Mouse (Mus musculus) gastrocnemius, adult 8-10 months (tissue): Measurements from ENCODE around the gene Slc26a9. TPM values are rescaled to one million over a fixed set of nuclear protein-coding genes. Genes with fewer than 3 reads are reported as not detected.

ENCODE experiments used
- DNase-seq, 2 experiments: peaks; one replicate each; pipeline ENCODE4 v3.0.0; 2022; ENCODE audit warnings: low spot score in 2 of 2
- total RNA-seq, 4 experiments: library from RNA; stranded (reverse); gene quantifications; 2 replicates each; pipeline ENCODE4 v1.2.4; 2022

The Slc26a9 gene
- total RNA-seq, 4 experiments from 2014 or later = not detected

GRCm38 (mm10) chr1:131736494-131736893 lies 7.3 kb upstream of the Slc26a9 start:
- DNase-seq = no peak

DNA sequence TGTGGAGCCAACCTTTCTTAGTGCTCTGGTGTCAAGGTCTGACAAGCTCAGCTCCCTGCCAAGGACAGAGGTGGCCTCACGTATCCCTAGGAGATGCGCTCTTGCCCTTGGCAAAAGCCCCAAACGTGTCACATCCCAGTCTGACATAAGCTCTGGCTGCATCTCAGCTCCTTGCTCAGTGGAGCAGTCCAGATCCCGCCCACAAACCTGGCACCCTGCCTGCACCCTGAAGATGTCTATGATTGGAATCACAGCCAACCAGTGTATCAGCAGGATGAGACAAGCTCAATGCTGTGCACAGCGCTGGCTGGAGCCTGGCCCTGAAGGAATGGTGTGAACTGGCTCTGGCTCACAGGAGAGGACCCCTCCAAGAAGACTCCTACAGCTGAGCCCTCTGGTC lies 6.6 kb upstream of the Slc26a9 start:
- peak; percentile 64 to 74 for DNase-seq

GRCm38 (mm10) chr1:131738760-131739159 lies 5.1 kb upstream of the Slc26a9 start:
- DNase-seq = no peak

DNA sequence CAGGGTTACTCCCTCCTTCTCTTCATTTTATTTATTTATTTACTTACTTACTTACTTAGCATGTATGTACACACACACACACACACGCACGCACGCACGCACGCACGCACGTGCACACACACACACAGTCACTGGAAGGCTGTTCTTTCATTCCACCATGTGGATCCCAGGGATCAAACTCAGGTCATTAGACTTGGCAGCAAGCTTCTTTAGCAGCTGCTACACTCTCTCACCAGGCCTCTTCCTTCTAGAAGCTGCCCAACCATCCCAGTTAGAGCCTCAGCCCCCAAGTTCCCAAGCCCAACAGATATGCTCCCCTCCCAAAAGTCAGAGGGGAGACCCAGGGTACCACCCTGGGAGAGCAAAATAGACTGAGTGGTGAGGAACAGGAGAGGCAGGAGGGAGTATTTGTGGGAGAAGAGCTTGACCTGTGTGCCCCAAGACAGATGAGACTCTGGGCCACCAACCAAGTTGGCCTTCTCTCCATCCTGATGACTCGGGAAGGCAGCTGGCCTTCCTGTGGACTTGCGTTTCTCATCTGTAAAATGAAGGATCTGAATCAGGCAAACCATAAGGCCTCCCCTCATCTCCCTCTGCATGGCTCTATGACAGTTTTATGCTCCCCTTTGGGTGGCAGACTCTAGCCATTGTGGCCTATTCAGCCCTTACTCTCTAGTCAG lies 4.2 kb upstream of the Slc26a9 start:
- DNase-seq = peak; percentile 8 to 29

DNA sequence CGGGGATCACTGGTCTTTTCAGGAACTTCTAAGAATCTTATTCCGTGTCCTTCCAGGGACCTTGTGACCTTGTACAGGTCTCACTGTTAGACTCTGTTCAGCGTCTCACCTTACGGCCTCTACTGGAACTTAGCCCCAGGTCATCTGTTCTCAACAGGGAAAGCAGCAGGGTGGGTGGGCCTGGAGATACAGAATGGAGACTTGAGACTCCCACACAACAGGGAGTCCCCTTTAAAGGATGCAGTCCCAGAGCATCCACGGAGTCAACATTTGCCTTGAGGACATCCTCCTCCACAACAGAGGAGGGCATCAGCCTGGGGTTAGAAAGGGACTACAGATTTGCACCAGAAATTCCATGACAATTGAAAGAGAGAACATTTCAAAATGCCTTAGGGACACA lies 1.6 kb downstream of the Slc26a9 start:
- no peak for DNase-seq

DNA sequence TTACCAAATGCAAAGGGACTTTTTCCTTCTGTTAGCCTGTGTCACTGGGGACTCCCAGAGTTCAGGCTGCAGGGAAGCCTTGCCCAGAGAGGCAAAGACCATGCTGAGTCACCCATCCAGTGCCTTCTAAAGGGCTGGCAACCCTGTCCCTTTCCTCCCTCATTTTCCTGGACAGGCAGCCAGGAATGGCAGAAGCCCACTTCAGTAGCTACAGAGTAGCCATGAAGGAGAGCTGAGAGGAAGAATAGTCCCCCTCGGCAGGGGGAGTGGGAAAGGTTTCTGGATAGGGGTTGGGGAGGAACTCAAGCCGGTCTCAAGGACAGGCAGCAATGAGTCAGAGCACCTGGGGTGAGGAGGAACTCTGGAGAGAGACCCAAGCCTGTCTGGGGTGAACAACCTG lies 3.9 kb downstream of the Slc26a9 start:
- DNase-seq = no peak

DNA sequence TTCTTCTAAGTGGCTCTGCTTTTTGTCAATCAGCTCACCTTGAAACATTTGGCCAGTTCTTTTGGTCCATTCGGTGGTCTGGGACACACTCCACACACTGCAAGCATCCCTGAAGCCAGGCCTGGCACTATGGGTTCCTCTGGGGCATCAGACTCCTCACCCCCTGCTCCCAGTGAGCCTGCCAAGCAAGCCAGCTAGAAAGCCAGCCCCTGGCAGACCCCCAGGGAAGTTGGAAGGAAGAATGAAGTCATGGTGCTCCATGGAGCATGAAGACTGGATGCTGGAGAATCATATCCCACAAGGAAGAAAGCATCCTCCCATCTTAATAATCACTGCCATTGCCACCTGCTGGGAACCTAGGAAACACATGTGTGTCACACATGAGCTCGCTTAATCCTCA lies 4.8 kb downstream of the Slc26a9 start:
- no peak for DNase-seq

GRCm38 (mm10) chr1:131749706-131750545 lies 6.1 kb downstream of the Slc26a9 start:
- DNase-seq = no peak

DNA sequence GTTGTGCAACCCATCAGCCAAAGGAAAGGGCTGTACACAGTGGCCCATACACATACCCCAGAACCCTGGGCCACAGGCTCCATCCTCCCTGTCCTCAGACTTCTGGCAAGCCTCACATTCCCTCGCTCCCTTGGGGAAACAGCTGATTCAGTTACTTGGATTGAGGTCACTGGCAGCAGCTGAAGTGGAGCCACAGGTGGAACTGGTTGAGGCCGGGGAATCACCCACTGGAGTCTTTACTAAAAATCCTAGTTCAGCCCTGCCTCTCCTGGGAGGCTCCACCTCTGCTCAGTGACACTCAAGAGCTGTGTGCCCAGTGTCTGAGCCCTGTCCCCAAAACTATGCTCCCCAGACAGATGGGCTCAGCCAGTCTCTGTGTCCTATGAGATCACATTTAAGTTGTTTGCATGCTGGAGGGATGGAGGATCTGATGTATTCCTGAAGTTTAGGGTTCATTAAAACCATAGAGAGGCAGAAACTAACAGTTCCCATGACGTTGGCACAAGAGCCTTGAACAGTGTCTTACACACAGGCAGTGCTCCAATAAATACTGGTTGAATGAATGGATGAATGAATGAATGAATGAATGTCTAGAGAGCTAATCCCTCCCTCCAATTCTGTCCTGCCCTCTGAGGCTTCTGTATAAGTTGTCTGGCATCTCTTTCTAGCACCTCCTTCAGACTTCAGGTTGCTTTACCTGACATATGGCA lies 7.5 kb downstream of the Slc26a9 start:
- peak; percentile 27 to 54 for DNase-seq

GRCm38 (mm10) chr1:131751891-131752311 lies 8.1 kb downstream of the Slc26a9 start:
- no peak for DNase-seq

DNA sequence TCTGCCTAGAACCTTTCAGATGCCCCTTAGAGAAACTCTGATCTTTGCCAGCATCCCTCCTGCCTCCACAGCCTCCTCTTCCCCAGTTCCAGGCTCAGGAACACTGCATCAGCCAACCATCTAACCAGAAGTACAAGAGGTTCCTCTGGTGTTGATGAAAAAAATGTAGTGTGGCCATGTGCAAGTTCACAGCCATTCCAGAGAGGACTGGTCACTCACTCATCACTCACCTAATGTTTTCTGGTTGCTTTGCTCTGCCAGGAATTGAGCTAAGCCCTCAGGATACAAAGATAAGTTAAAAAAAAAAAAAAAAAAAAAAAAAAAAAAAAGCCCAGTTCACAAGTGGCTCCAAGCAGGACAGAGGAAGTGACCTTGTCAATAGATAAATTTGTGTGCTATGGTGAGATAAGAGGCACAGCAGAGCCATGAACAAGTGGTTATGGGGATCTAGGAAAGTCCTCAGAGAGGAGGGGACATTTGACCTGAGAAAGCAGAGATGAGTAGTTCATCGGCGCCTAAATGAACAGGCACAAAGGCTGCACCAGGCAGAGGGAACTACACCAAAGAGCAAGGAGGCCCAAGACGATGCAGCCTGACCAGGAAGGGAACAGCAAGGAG lies 10.5 kb downstream of the Slc26a9 start:
- DNase-seq = no peak

DNA sequence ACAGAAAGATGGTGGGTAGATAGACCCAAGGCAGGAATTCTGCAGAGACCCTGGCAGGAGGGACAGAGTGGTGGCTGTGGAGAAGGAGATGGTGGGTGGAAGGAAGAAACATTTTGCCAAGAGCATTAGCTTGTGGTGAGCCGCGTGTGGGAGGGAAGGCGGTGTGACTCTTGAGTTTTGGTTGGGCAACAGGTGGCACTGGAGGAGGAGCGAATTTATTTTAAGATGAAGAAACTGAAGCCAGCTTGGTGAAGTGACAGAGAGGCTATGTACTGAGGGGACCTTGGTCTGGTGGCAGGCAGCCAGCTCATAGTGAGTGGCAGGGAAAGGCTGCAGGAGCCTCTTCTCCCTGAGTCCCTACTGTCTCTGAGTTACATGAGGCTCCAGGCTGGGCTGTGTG lies 11.1 kb downstream of the Slc26a9 start:
- DNase-seq = peak; percentile 75 to 84

DNA sequence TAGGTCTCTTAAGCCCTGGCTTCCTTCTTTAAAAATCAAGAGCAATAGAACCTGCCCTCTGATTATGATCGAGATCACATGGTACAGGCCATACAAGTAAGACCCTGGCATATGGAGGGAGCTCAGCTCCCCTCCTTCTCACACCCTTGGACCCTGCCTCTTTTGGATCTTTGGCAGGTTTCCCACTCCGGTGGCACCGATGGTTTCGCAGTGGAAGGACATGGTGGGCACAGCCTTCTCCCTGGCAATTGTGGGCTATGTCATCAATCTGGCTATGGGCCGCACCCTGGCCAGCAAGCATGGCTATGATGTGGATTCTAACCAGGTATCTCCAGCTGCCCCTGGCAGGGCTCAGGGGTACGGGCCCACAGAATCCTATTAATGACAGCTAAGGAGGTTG lies 13.4 kb downstream of the Slc26a9 start:
- DNase-seq = no peak

DNA sequence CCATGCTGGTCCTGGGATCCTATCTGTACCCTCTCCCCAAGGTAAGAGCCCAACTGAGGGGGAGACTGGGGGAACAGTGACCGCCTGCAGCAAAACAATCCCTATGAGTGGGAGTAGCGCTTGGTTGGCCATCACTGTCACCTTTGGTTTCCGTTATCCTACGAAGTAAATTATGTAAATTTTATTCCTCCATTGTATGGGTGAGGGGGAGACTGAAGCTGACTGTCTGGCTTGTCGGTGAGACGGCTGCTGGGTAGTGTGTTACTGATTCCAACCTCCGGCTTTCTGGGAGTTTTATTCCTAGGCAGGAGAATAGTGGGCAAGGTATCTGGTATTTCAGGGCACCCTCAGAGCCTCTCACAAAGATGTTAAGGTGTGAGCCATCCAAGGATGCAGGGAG lies 15.0 kb downstream of the Slc26a9 start:
- DNase-seq = peak in 1 of 2 experiments; percentile 1

- peak in 1 of 2 experiments; percentile 1 for DNase-seq
Observed at GRCm38 (mm10) chr1:131759667-131760427, 16.0 kb downstream of the Slc26a9 start.

DNA sequence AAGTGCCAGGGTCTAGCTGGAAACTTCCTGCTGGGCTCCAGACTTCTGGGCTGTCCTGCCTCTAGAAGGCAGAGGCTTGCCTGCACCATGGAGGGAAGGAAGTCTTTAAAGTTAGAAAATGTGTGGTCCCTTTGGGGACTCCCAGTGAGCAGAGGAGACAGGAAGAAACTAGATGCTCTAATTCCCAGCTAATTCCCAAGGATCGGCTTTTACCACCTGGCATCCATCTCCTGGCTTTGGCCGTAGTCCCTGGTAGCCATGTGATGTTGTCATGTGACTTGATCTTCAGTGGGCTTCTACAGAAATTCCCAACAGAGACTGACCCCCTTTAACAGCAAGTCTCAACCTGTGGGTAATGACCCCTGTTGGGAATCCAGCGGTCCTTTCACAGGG lies 16.6 kb downstream of the Slc26a9 start:
- DNase-seq = no peak

DNA sequence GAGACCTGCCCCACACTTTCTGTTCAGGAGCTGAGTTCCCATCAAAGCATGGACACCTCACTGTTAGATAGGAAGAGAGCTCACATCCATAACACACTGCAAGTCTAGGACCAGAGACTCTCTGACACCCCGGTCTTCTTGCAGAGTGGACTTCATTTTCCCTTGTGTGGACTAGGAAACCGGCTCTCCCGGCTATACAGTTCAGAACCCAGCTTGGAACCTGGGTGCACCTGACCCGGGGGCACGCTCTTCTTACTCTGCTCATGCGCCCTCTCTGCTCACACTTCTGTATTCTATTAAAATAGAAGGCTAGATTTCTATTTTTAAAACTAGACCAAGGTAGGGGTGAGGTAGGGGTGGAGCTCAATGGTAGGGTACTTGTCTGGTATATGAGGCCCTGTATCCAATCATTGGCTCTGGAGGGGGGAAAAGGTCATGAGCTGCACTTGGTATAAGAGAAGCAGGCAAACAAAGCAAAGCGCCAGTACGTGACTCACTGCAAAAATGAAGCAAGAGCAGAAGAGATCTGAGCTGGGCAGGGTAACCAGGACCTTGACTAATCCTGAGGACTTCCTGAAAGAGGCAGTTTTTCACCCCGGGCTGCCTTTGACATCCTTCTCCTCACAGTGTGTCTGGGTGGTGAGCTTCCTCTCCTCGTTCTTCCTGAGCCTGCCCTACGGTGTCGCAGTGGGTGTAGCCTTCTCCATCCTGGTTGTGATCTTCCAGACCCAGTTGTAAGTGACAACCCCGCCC lies 17.4 kb downstream of the Slc26a9 start:
- DNase-seq = no peak

- peak in 1 of 2 experiments; percentile 1 for DNase-seq
Observed at GRCm38 (mm10) chr1:131763683-131764082, 19.9 kb downstream of the Slc26a9 start.

DNA sequence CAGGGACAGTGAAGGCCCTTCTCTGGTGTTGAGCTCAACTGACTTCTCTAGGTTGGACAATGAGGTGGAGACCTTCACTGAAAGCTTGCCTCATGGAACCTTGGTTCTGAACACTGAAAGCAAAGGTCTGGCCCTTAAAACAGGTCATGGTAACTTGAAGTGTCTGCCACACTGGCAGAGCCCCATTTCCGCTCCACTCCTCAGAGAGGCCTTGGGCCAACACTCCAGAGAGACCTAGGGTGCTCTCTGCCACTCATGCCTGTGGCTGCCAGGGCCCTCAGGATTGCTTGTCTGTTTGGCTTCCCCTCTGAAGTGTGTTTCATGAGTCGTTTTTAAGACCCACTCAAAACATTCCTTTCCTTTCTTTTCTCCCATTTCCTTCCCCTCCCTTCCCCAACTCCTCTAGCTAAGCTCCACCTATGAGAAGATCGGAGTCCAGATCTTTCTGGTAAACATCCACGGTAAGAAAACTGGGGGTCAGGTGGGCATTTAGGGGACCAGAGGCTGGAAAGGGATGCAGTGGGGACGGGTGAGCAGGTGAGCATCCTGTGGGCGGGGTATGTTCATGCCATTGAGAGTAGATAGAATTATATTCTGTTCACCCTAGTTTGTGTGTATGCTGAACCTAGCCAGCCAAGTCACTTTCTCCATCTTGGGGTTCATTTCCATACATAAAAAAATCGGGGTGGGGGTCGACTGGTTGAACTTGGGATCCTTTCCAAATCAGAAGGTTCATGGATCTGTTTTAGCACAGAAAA lies 20.9 kb downstream of the Slc26a9 start:
- peak in 1 of 2 experiments; percentile 1 for DNase-seq
